Mouse (Mus musculus) MEL (cell line): Measurements from ENCODE around the gene Scyl3.

Experiments used
- CTCF ChIP-seq, 3 experiments: IDR thresholded peaks in 2 of 3; conservative IDR thresholded peaks in 1 of 3; 2 replicates each; pipeline ENCODE4 v1.5.1; 2011 to 2012; ENCODE audit warnings: low read length in 3 of 3, low read depth in 2 of 3, mild to moderate bottlenecking in 2 of 3, improper control_type of control experiment in 1 of 3, inconsistent platforms in 1 of 3, mixed read lengths in 1 of 3, moderate library complexity in 1 of 3; ENCODE audit not compliant: control insufficient read depth in 1 of 3, insufficient read depth in 1 of 3, poor library complexity in 1 of 3, severe bottlenecking in 1 of 3
- MAFK ChIP-seq: IDR thresholded peaks from 2 replicates; pipeline ENCODE4 v1.6.1; 2011; ENCODE audit warnings: low read depth, mild to moderate bottlenecking, low read length, improper control_type of control experiment, borderline replicate concordance
- POLR2A ChIP-seq, 2 experiments: IDR thresholded peaks; 2 replicates each; pipeline ENCODE4 v1.6.1; 2011 to 2012; ENCODE audit warnings: low read length in 2 of 2, mild to moderate bottlenecking in 2 of 2, control low read depth in 1 of 2, improper control_type of control experiment in 1 of 2, low read depth in 1 of 2, moderate library complexity in 1 of 2; ENCODE audit not compliant: control insufficient read depth in 1 of 2, insufficient read depth in 1 of 2, poor library complexity in 1 of 2
- TBP ChIP-seq: IDR thresholded peaks from 2 replicates; pipeline ENCODE4 v1.8.0; 2011; ENCODE audit warnings: low read depth, low read length, improper control_type of control experiment

- TF ChIP-seq POLR2A (IDR thresholded peaks at IDR 0.05; ENCODE audit: control insufficient read depth in 1 of 2, insufficient read depth in 1 of 2, low read depth in 1 of 2, low read length in 2 of 2, poor library complexity in 1 of 2) = no peak
- TF ChIP-seq CTCF (IDR thresholded peaks at IDR 0.05 in 2 of 3, conservative IDR thresholded peaks at IDR 0.05 in 1 of 3; ENCODE audit: control insufficient read depth in 1 of 3, insufficient read depth in 1 of 3, low read depth in 2 of 3, low read length in 3 of 3, poor library complexity in 1 of 3, severe bottlenecking in 1 of 3) = no peak
- no peak for TF ChIP-seq TBP
- TF ChIP-seq MAFK = no peak
These were observed 39.3 kb upstream of the Scyl3 start for GRCm38 (mm10) chr1:163889629-163890028.
